Mouse (Mus musculus) embryonic fibroblast, embryonic 13.5 days (primary cell): ENCODE results near the gene Gm20388.

Source experiments
- CTCF ChIP-seq: IDR thresholded peaks from 2 replicates; pipeline ENCODE4 v1.5.1; 2011; ENCODE audit warnings: mild to moderate bottlenecking, control low read depth, low read length, moderate library complexity, borderline replicate concordance; ENCODE audit not compliant: insufficient read depth
- POLR2A ChIP-seq: IDR thresholded peaks from 2 replicates; pipeline ENCODE4 v1.6.1; 2011; ENCODE audit warnings: low read depth, mild to moderate bottlenecking, control low read depth, low read length, moderate library complexity

GRCm38 (mm10) chr8:123978926-123979325 lies 4068.3 kb downstream of the Gm20388 start:
- TF ChIP-seq CTCF: no peak
- TF ChIP-seq POLR2A: no peak
